Mouse (Mus musculus): ENCODE data around the gene Zfyve21.
A peak's percentile ranks its signal among the peaks of the same experiment; 100 is the strongest.

The Zfyve21 gene

DNA sequence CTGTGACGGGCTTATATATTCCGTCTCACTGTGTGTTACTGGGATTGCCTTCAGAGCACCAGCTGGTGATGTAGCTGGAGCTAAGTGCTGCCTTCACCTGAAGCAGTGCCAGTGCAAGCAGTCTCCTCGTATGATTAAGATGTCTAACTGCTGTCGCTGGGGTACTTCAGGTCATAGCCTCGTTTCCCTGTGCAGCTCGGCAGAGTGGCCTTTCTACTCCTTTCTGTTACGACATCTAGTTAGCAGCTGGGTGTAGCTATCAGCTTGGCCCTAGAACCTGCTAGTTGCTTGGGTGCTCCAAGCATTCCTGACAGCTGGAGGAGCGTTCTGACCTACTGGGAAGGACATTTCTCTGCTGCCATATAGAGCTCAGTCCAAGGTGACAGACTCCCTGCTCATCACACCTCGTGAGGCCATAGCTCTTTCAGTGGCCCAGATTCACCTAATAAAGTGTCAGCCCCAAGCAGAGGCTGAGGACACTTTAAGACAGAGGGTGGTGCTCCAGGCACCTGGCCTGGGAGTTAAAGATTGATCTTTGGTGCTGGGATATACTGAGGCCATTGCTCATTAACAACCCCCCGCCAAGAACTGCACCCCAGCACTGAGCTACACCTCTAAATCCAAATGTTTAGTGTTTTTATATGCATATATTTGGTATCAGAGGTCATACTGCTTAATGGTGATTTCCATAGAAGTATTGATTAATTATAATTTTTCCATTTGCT, 13.3 kb upstream of the Zfyve21 start:
- DNase-seq (ENCODE audit: low spot score) = peak; percentile 74

- no peak for DNase-seq (ENCODE audit: low spot score)
Measured at GRCm38 (mm10) chr12:111803538-111803937, 10.4 kb upstream of the Zfyve21 start.

GRCm38 (mm10) chr12:111808775-111809174, 5.2 kb upstream of the Zfyve21 start:
- DNase-seq (ENCODE audit: low spot score) = no peak

- DNase-seq (ENCODE audit: low spot score) = peak; percentile 90
Measured at GRCm38 (mm10) chr12:111809762-111810161, 4.2 kb upstream of the Zfyve21 start.

GRCm38 (mm10) chr12:111812075-111812474, 1.9 kb upstream of the Zfyve21 start:
- DNase-seq (ENCODE audit: low spot score) = no peak

DNA sequence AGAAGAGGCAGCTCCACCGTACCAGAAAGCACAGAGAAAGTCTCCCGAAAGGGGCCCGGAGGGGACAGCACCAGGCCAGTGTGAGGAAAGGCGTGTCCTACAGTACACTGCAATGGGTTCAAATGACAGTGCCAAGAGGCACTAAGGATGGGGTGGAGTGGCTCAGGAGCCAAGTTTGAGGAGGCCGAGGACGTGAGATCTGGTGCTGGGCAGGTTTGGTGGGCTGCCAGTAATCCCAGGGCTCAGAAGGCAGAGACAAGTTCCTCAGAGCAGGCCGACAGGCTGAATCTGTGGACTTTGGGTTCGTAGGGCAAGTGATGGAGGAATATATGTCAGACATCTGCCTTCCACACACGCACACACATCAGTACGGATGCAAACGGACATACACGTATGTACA, 1.4 kb upstream of the Zfyve21 start:
- peak; percentile 59 for DNase-seq (ENCODE audit: low spot score)

DNA sequence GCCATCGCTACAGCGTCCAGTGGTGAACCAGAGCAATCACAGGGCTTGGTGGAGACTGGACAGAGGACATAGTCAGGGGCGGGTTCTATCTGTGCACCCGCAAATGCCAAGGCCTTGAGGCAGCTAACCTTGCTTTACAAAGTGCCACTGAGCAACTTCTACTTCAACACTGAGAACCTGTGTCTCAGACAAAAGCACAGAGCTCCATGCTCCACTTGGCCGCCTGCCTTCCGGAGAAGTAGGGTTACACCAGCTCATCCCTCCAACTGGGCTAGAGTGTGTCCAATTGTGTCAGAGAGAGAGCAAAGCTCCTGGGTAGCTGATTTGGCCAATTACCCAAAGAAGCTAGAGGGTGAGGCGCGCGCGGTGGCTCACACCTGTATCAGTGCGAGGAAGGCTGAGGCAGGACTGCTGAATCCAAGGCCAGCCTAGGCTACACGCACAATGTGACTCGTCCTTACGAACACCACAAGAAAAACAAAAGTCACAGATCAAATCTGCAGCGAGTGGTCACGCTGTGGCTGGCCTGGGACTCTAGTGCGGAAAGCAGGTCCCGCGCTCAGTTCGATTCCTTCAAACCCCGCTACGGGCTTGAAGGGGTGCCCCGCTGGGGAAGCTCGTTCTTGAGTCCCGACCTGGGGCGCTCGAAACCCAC, 732 bp upstream of the Zfyve21 start:
- peak; percentile 96 for DNase-seq (ENCODE audit: low spot score)

- no peak for DNase-seq (ENCODE audit: low spot score)
Measured at GRCm38 (mm10) chr12:111814769-111815762, 1.1 kb downstream of the Zfyve21 start.

GRCm38 (mm10) chr12:111816528-111816927, 2.6 kb downstream of the Zfyve21 start:
- no peak for DNase-seq (ENCODE audit: low spot score)

GRCm38 (mm10) chr12:111816967-111817366, 3.0 kb downstream of the Zfyve21 start:
- DNase-seq (ENCODE audit: low spot score) = no peak

DNA sequence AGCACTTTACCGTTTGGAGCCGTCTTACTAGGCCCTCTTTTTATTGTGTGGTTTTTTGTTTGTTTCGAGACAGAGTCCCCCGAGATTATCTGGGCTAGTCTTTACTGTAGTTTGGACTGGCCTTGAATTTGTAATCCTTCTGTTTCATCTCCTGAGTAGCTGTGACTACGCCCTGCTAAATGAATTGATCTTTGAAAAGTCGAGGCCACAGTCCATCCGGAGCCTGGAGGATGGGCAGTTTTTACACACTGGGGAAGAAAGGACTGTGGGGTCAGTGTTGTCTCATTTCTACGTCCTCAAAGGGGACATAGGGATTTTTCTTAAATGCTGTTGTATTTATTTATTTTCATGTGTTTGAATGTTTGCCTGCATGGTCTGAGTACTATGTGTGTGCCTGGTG, 4.0 kb downstream of the Zfyve21 start:
- DNase-seq (ENCODE audit: low spot score) = no peak

DNA sequence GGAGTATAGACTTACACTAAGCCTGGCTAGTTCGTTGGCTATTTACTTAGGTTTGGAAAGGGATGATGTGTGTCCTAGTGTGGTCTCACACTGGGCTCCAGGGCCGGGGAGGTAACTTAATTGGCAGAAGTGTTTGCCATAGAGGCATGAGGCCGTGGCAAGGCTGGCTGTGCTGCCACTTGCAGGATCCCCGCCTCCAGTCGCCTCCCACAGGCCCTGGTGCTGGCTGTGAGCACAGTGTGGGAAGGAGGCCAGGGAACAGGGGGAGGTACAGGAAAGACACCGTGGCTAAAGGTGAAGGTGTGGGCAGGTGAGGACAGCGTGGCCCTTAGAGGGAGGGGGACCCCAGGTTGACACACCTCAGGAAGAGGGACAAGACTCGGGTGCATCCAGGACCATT, 6.0 kb downstream of the Zfyve21 start:
- no peak for DNase-seq (ENCODE audit: low spot score)

DNA sequence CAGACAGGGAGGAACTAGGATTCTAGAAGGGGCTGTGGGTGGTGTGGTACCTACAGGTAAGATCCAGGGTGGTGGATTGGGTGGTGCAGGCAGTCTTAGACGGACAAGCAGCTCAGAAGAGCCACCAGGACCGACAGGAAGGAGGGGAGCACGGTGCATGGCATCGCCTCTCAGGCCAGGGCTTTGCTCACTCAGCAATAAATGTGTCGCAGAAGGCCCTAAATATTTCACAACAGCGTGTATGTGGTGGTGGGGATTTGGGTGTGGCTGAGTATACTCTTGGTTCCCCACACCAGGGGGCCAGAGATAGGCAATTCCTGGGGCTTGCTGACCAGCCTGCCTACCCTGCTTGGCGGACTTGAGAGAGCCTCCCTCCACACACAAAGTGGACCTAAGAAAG, 6.7 kb downstream of the Zfyve21 start:
- no peak for DNase-seq (ENCODE audit: low spot score)

DNA sequence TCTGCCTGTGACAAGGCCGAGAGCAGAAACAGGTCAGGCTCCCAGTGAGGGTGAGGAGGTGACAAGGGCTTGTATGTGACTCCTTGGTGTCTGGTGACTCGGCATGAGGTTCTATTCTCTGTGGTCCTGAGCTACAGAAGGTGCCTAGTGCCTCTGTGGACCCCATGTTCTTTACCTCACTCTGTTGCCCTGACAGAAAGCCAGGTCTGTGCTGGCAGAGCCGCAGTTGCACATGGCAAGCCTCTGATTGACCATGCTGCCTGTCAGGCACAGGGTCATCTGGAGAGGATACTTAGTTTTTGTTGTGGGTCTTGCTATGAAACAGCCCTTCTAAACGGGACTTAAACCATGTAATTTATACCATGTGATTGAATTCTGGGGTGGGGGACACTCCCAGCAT, 8.0 kb downstream of the Zfyve21 start:
- no peak for DNase-seq (ENCODE audit: low spot score)

- DNase-seq (ENCODE audit: low spot score) = no peak
Measured at GRCm38 (mm10) chr12:111827556-111827955, 13.6 kb downstream of the Zfyve21 start.

- no peak for DNase-seq (ENCODE audit: low spot score)
Measured at GRCm38 (mm10) chr12:111829447-111829846, 15.5 kb downstream of the Zfyve21 start.

GRCm38 (mm10) chr12:111829954-111830353, 16.0 kb downstream of the Zfyve21 start:
- DNase-seq (ENCODE audit: low spot score) = no peak

DNA sequence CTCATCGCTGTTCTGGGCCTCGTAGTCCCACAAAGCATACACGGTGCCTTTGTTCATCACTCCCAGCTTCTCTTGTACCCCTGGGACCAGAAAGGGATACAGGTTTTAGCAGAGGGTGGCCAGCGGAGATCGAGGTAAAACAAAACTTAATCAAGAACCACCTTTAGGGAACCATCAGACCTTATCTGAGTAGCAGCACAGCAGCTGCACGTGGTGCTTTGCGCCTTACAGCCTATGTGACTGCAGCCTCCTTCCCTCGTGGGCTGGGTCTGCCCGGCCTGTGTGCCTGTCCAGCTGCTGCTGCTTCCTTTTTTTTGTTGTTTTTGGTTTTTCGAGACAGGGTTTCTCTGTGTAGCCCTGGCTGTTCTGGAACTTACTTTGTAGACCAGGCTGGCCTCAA, 16.4 kb downstream of the Zfyve21 start:
- DNase-seq (ENCODE audit: low spot score) = no peak

DNA sequence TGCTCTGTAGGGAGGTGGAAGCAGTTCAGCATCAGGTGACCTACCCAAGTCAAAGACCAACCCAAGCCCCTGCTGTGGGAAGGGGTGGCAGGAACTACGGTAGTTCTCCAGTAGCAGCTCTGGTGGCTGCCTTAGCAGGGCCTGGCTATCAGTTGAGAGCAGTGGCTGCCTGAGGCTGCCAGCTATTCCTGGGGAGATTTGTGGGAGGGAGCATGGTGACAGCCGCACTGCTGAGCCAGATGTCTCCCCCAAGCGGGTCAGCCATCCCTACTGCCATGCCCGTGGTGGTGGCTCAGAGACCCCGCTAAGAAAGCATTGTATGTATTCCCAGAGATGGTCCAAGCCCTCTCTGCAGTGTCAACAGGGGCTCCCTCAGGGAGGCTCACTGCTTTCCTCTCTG, 18.7 kb downstream of the Zfyve21 start:
- no peak for DNase-seq (ENCODE audit: low spot score)

GRCm38 (mm10) chr12:111833457-111833856, 19.5 kb downstream of the Zfyve21 start:
- DNase-seq (ENCODE audit: low spot score) = no peak

- no peak for DNase-seq (ENCODE audit: low spot score)
Measured at GRCm38 (mm10) chr12:111842565-111843433, 28.8 kb downstream of the Zfyve21 start.

DNA sequence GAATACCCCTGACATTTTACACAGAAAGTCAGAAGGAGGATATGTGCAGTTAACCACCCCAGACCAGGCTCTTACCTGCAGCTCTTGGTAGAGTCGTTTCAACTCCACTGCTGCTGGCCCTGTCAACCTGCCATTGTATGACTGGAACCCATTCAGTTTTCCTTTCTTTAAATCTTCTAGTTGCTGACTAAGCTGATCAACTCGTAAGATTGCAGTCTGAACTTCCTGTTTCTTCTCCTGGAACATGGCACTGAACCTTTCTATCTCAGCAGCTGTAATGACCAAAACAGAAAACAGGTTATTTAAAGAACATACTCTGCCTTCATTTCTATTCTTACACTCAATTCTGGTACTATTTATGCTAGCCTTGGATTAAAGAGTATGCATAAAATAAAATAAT, 29.5 kb downstream of the Zfyve21 start:
- no peak for DNase-seq (ENCODE audit: low spot score)

Data from adipocyte (in vitro differentiated cells).